Mouse (Mus musculus): ENCODE results near the gene Strc.
A peak's percentile ranks its signal among the peaks of the same experiment; 100 is the strongest.
"Not testable (repeated sequence)": the region's sequence is repeated elsewhere in the genome, so short reads cannot be mapped to it uniquely, and the experiment has no call there.

Strc gene

GRCm38 (mm10) chr2:121386961-121387575 is at the start of gene Strc:
TSS of gene Strc (minus strand) at chr2:121387168.
- not testable (repeated sequence) for DNase-seq

- DNase-seq: no peak
Observed at GRCm38 (mm10) chr2:121434854-121435253, 47.9 kb upstream of the Strc start.

- no peak for DNase-seq
Observed at GRCm38 (mm10) chr2:121425890-121426289, 38.9 kb upstream of the Strc start.

GRCm38 (mm10) chr2:121423166-121423565 is 36.2 kb upstream of the Strc start:
- no peak for DNase-seq

- no peak for DNase-seq
Observed at GRCm38 (mm10) chr2:121418476-121418875, 31.5 kb upstream of the Strc start.

- no peak for DNase-seq
Observed at GRCm38 (mm10) chr2:121416356-121416755, 29.4 kb upstream of the Strc start.

- no peak for DNase-seq
Observed at GRCm38 (mm10) chr2:121415591-121415990, 28.6 kb upstream of the Strc start.

- no peak for DNase-seq
Observed at GRCm38 (mm10) chr2:121415103-121415502, 28.1 kb upstream of the Strc start.

GRCm38 (mm10) chr2:121414139-121414685 is 27.2 kb upstream of the Strc start:
- peak; percentile 75 for DNase-seq

GRCm38 (mm10) chr2:121413387-121414042 is 26.5 kb upstream of the Strc start, which contains the start of the genes Pdia3 and Catsper2:
TSS of gene Pdia3 (plus strand) at chr2:121413775.
TSS of gene Catsper2 (minus strand) at chr2:121413792.
- peak; percentile 97 for DNase-seq

- DNase-seq: peak; percentile 46
Observed at GRCm38 (mm10) chr2:121412843-121413386, 25.9 kb upstream of the Strc start.

GRCm38 (mm10) chr2:121408160-121408559 is 21.2 kb upstream of the Strc start:
- DNase-seq: peak; percentile 72

- no peak for DNase-seq
Observed at GRCm38 (mm10) chr2:121403296-121403695, 16.3 kb upstream of the Strc start.

- peak; percentile 83 for DNase-seq
Observed at GRCm38 (mm10) chr2:121396624-121397023, 9.7 kb upstream of the Strc start.

- DNase-seq: no peak
Observed at GRCm38 (mm10) chr2:121374766-121375165, 12.2 kb downstream of the Strc start.

GRCm38 (mm10) chr2:121372266-121372665 is 14.7 kb downstream of the Strc start:
- no peak for DNase-seq

GRCm38 (mm10) chr2:121370921-121371320 is 16.0 kb downstream of the Strc start:
- no peak for DNase-seq

GRCm38 (mm10) chr2:121368831-121369230 is 18.1 kb downstream of the Strc start:
- no peak for DNase-seq

GRCm38 (mm10) chr2:121363656-121364055 is 23.3 kb downstream of the Strc start:
- DNase-seq: no peak

GRCm38 (mm10) chr2:121359461-121359860 is 27.5 kb downstream of the Strc start:
- no peak for DNase-seq

- peak; percentile 22 for DNase-seq
Observed at GRCm38 (mm10) chr2:121358381-121358780, 28.6 kb downstream of the Strc start.

GRCm38 (mm10) chr2:121357961-121358360 is 29.0 kb downstream of the Strc start:
- DNase-seq: no peak

GRCm38 (mm10) chr2:121357494-121357893 is 29.5 kb downstream of the Strc start, which contains the start of gene Ckmt1:
TSS of gene Ckmt1 (plus strand) at chr2:121357714.
- DNase-seq: no peak
